Mouse (Mus musculus) intestine, postnatal 0 days (tissue): ENCODE results near the gene S100a11. TPM values are rescaled to one million over a fixed set of nuclear protein-coding genes. Genes with fewer than 3 reads are reported as not detected.

Experiments used
- ATAC-seq: fragments of 200-750 bp; cut with Nextera tagmentation; 2 replicates; pipeline ENCODE4 v1.8.0; 2017; ENCODE audit warnings: mild to moderate bottlenecking, moderate TSS enrichment, moderate library complexity
- H3K27ac ChIP-seq: fragments of 300-500 bp; sonication (generic); 2 replicates; pipeline ENCODE4 v1.5.1; 2014; ENCODE audit warnings: mild to moderate bottlenecking, low read depth, low read length, moderate library complexity
- H3K27me3 ChIP-seq: fragments of 300-500 bp; sonication (generic); replicated peaks from 2 replicates; pipeline ENCODE4 v1.6.1; 2014; ENCODE audit warnings: low read length, mixed read lengths; ENCODE audit not compliant: control insufficient read depth, insufficient read depth
- H3K36me3 ChIP-seq: fragments of 300-500 bp; sonication (generic); 2 replicates; pipeline ENCODE4 v1.6.1; 2014; ENCODE audit warnings: mild to moderate bottlenecking, moderate library complexity; ENCODE audit not compliant: control insufficient read depth, insufficient read depth
- H3K4me1 ChIP-seq: fragments of 300-500 bp; sonication (generic); replicated peaks from 2 replicates; pipeline ENCODE4 v1.6.1; 2014; ENCODE audit warnings: antibody characterized with exemption, low read length, mixed read lengths; ENCODE audit not compliant: control insufficient read depth, insufficient read depth
- H3K4me2 ChIP-seq: fragments of 300-500 bp; sonication (generic); replicated peaks from 2 replicates; pipeline ENCODE4 v1.6.1; 2014; ENCODE audit warnings: low read depth, mild to moderate bottlenecking, moderate library complexity
- H3K4me3 ChIP-seq: fragments of 300-500 bp; sonication (generic); 2 replicates; pipeline ENCODE4 v1.5.1; 2014; ENCODE audit warnings: low read depth, low read length
- H3K9ac ChIP-seq: fragments of 300-500 bp; sonication (generic); 2 replicates; pipeline ENCODE4 v1.6.1; 2014; ENCODE audit warnings: mild to moderate bottlenecking, low read depth, low read length
- H3K9me3 ChIP-seq: fragments of 300-500 bp; sonication (generic); 2 replicates; pipeline ENCODE4 v1.6.1; 2016; ENCODE audit warnings: mixed run types; ENCODE audit not compliant: control insufficient read depth
- CTCF ChIP-seq: sonication (generic); IDR thresholded peaks from 2 replicates; pipeline ENCODE4 v1.5.1; 2016; ENCODE audit warnings: low read depth, mild to moderate bottlenecking, control low read depth, antibody characterized with exemption, moderate library complexity
- WGBS: fragments of 180-500 bp; shearing (Covaris S2); extraction: QIAGEN DNeasy Blood & Tissue Kit; methylation state at CpG from one replicate; pipeline ENCODE4 v1.1.7; 2014; 5-methylcytosine and 5-hydroxymethylcytosine counted together
- polyA plus RNA-seq: library from polyadenylated mRNA; unstranded; fragments of >200 nt; fragmentation: Nextera tagmentation; extraction: Ambion mirVana; gene quantifications from 2 replicates; pipeline ENCODE4 v1.2.1, GENCODE M21; 2015

Gene S100a11
- polyA plus RNA-seq, 1 experiment from 2014 or later = 965 TPM

GRCm38 (mm10) chr3:93572058-93572791 lies 51.9 kb downstream of the S100a11 start:
- ATAC-seq = peak; percentile 81
- WGBS = 54% methylated on average over 5 of the region's 5 CpGs

More at GRCm38 (mm10) chr3:93572058-93572791, 51.9 kb downstream of the S100a11 start:
- H3K27me3 ChIP-seq = no peaks in the 10 kb centered on the region
- no peak overlapping the region for H3K9ac ChIP-seq
- H3K4me1 ChIP-seq = peaks cover 10% of the 10 kb centered on the region
- H3K36me3 ChIP-seq = no peaks in the 10 kb centered on the region
- H3K27ac ChIP-seq = no peak overlapping the region
- H3K4me2 ChIP-seq = no peak overlapping the region
- no peak overlapping the region for H3K4me3 ChIP-seq
- H3K9me3 ChIP-seq = no peaks in the 10 kb centered on the region
- TF ChIP-seq CTCF = no peak

Other genes with a start within 250 kb of the S100a11 start
- not detected in 2 replicates for gene Flg, start 247.0 kb upstream of the S100a11 start, polyA plus RNA-seq
- gene Hrnr, start 200.7 kb upstream of the S100a11 start, polyA plus RNA-seq = not detected in 2 replicates
- not detected in 2 replicates for gene Rptn, start 126.8 kb upstream of the S100a11 start, polyA plus RNA-seq
- gene Tchh, start 78.2 kb upstream of the S100a11 start, polyA plus RNA-seq = 2.5 and 3.7 TPM in 2 replicates
- gene Tchhl1, start 51.7 kb upstream of the S100a11 start, polyA plus RNA-seq = 0.12 and 0.27 TPM in 2 replicates
- gene S100a10, start 34.6 kb downstream of the S100a11 start, polyA plus RNA-seq = 733 and 887 TPM in 2 replicates
- gene Tdpoz2, start 132.2 kb downstream of the S100a11 start, polyA plus RNA-seq = not detected in 2 replicates
- gene Tdpoz1, start 155.8 kb downstream of the S100a11 start, polyA plus RNA-seq = not detected in 2 replicates
- not detected in 2 replicates for gene Gm37596, start 172.6 kb downstream of the S100a11 start, polyA plus RNA-seq